Mouse (Mus musculus): ENCODE data around the gene Ank. TPM values are rescaled to one million over a fixed set of nuclear protein-coding genes. Genes with fewer than 3 reads are reported as not detected.

The Ank gene
- polyA plus RNA-seq, 1 experiment from 2014 or later = 11.0 TPM

- Histone ChIP-seq H3K36me3 (ENCODE audit: insufficient read depth, low read length) (peaks cover 6% of the 10 kb centered on the region; the same call in 1 of the 2 replicates), H3K4me3 (replicated peaks; ENCODE audit: low read depth, low read length) (no peak overlapping the region), H3K4me2 (ENCODE audit: low read length) (no peak overlapping the region), H3K9ac (ENCODE audit: low read depth, low read length) (no peak overlapping the region), H3K27ac (no peak overlapping the region), H3K27me3 (ENCODE audit: insufficient read depth, low read length) (no peaks in the 10 kb centered on the region), H3K4me1 (replicated peaks; ENCODE audit: insufficient read depth, low read length) (no peaks in the 10 kb centered on the region), H3K9me3 (replicated peaks; ENCODE audit: low read length) (no peaks in the 10 kb centered on the region)
- TF ChIP-seq CTCF (IDR thresholded peaks at IDR 0.05; ENCODE audit: low read depth) = no peak
- DNase-seq (ENCODE audit: low spot score) = no peak
- no peak for ATAC-seq (replicated peaks; ENCODE audit: low FRiP score, low read depth)
- 79% methylated on average over 5 of the region's 5 CpGs for WGBS
Measured at GRCm38 (mm10) chr15:27586093-27586480, 119.6 kb downstream of the Ank start.

- Histone ChIP-seq H3K27me3 (ENCODE audit: insufficient read depth, low read length) (no peaks in the 10 kb centered on the region), H3K4me3 (replicated peaks; ENCODE audit: low read depth, low read length) (no peak overlapping the region), H3K27ac (no peak overlapping the region), H3K9ac (ENCODE audit: low read depth, low read length) (no peak overlapping the region), H3K4me2 (ENCODE audit: low read length) (no peak overlapping the region), H3K4me1 (replicated peaks; ENCODE audit: insufficient read depth, low read length) (no peaks in the 10 kb centered on the region), H3K36me3 (ENCODE audit: insufficient read depth, low read length) (peaks cover 6% of the 10 kb centered on the region; the same call in 1 of the 2 replicates), H3K9me3 (replicated peaks; ENCODE audit: low read length) (no peaks in the 10 kb centered on the region)
- ATAC-seq (replicated peaks; ENCODE audit: low FRiP score, low read depth) (no peak), DNase-seq (ENCODE audit: low spot score) (no peak)
- WGBS = 85% methylated on average over 14 of the region's 14 CpGs
- TF ChIP-seq CTCF (IDR thresholded peaks at IDR 0.05; ENCODE audit: low read depth) = no peak
Measured at GRCm38 (mm10) chr15:27588087-27588826, 121.8 kb downstream of the Ank start.

GRCm38 (mm10) chr15:27590812-27591211, 124.3 kb downstream of the Ank start:
- peaks cover 10% of the 10 kb centered on the region for H3K36me3 ChIP-seq (ENCODE audit: insufficient read depth, low read length)
- H3K27ac ChIP-seq = no peak overlapping the region
- no peak for TF ChIP-seq CTCF (IDR thresholded peaks at IDR 0.05; ENCODE audit: low read depth)
- DNase-seq (ENCODE audit: low spot score) (no peak), ATAC-seq (replicated peaks; ENCODE audit: low FRiP score, low read depth) (no peak)
- WGBS = 95% methylated on average over 9 of the region's 9 CpGs
- no peak overlapping the region for H3K4me3 ChIP-seq (replicated peaks; ENCODE audit: low read depth, low read length)
- no peak overlapping the region for H3K4me2 ChIP-seq (ENCODE audit: low read length)
- H3K4me1 ChIP-seq (replicated peaks; ENCODE audit: insufficient read depth, low read length) = no peaks in the 10 kb centered on the region
- H3K9ac ChIP-seq (ENCODE audit: low read depth, low read length) = no peak overlapping the region
- H3K27me3 ChIP-seq (ENCODE audit: insufficient read depth, low read length) = no peaks in the 10 kb centered on the region
- H3K9me3 ChIP-seq (replicated peaks; ENCODE audit: low read length) = no peaks in the 10 kb centered on the region

- Histone ChIP-seq H3K4me3 (replicated peaks; ENCODE audit: low read depth, low read length) (no peak overlapping the region), H3K27ac (no peak overlapping the region), H3K36me3 (ENCODE audit: insufficient read depth, low read length) (peaks cover 10% of the 10 kb centered on the region), H3K9ac (ENCODE audit: low read depth, low read length) (no peak overlapping the region), H3K27me3 (ENCODE audit: insufficient read depth, low read length) (no peaks in the 10 kb centered on the region), H3K9me3 (replicated peaks; ENCODE audit: low read length) (no peaks in the 10 kb centered on the region), H3K4me1 (replicated peaks; ENCODE audit: insufficient read depth, low read length) (no peaks in the 10 kb centered on the region), H3K4me2 (ENCODE audit: low read length) (no peak overlapping the region)
- 83% methylated on average over 19 of the region's 19 CpGs for WGBS
- DNase-seq (ENCODE audit: low spot score) (no peak), ATAC-seq (replicated peaks; ENCODE audit: low FRiP score, low read depth) (no peak)
- TF ChIP-seq CTCF (IDR thresholded peaks at IDR 0.05; ENCODE audit: low read depth) = no peak
Measured at GRCm38 (mm10) chr15:27592620-27593320, 126.3 kb downstream of the Ank start.

GRCm38 (mm10) chr15:27593717-27594116, 127.2 kb downstream of the Ank start:
- WGBS = 85% methylated on average over 13 of the region's 13 CpGs
- DNase-seq (ENCODE audit: low spot score) = peak; percentile 35

GRCm38 (mm10) chr15:27594973-27595372, 128.5 kb downstream of the Ank start:
- no peaks in the 10 kb centered on the region for H3K27me3 ChIP-seq (ENCODE audit: insufficient read depth, low read length)
- H3K9ac ChIP-seq (ENCODE audit: low read depth, low read length) = no peak overlapping the region
- WGBS = 36% methylated on average over 4 of the region's 4 CpGs
- peak; percentile 26 for DNase-seq (ENCODE audit: low spot score)
- ATAC-seq (replicated peaks; ENCODE audit: low FRiP score, low read depth) = 0 out of 2 replicates have a peak, but pooled peaks have one; percentile 29
- H3K9me3 ChIP-seq (replicated peaks; ENCODE audit: low read length) = no peaks in the 10 kb centered on the region
- no peaks in the 10 kb centered on the region for H3K4me1 ChIP-seq (replicated peaks; ENCODE audit: insufficient read depth, low read length)
- TF ChIP-seq CTCF (IDR thresholded peaks at IDR 0.05; ENCODE audit: low read depth) = no peak
- H3K36me3 ChIP-seq (ENCODE audit: insufficient read depth, low read length) = peaks cover 14% of the 10 kb centered on the region
- H3K27ac ChIP-seq = peak overlapping the region; percentile 21; the same call in 1 of the 2 replicates
- H3K4me2 ChIP-seq (ENCODE audit: low read length) = no peak overlapping the region
- no peak overlapping the region for H3K4me3 ChIP-seq (replicated peaks; ENCODE audit: low read depth, low read length)

More at GRCm38 (mm10) chr15:27593717-27594116, 127.2 kb downstream of the Ank start:
- TF ChIP-seq CTCF (IDR thresholded peaks at IDR 0.05; ENCODE audit: low read depth) = peak; percentile 19; the same call in 1 of the 2 replicates
- Histone ChIP-seq H3K4me2 (ENCODE audit: low read length) (no peak overlapping the region), H3K9ac (ENCODE audit: low read depth, low read length) (no peak overlapping the region), H3K4me3 (replicated peaks; ENCODE audit: low read depth, low read length) (no peak overlapping the region), H3K27ac (no peak overlapping the region), H3K36me3 (ENCODE audit: insufficient read depth, low read length) (peaks cover 10% of the 10 kb centered on the region), H3K4me1 (replicated peaks; ENCODE audit: insufficient read depth, low read length) (no peaks in the 10 kb centered on the region), H3K27me3 (ENCODE audit: insufficient read depth, low read length) (no peaks in the 10 kb centered on the region), H3K9me3 (replicated peaks; ENCODE audit: low read length) (no peaks in the 10 kb centered on the region)
- no peak for ATAC-seq (replicated peaks; ENCODE audit: low FRiP score, low read depth)

All from kidney, postnatal 0 days (tissue).